Mouse (Mus musculus): ENCODE measurements at regions not wholly inside any gene's neighbourhood (a gene's known extent, or its start where the extent isn't known, plus 50 kb on each side); places are given as distances from the start of the nearest gene placed in this dataset.
A peak's percentile ranks its signal among the peaks of the same experiment; 100 is the strongest.

- DNase-seq (ENCODE audit: low read depth, low spot score) = no peak
These were observed 473.0 kb downstream of the Hs3st4 start for GRCm38 (mm10) chr7:124455659-124456058.

- no peak for DNase-seq (ENCODE audit: low read depth, low spot score)
These were observed 504.7 kb downstream of the Hs3st4 start for GRCm38 (mm10) chr7:124487326-124487725.

- DNase-seq (ENCODE audit: low read depth, low spot score) = no peak
These were observed 508.6 kb downstream of the Hs3st4 start for GRCm38 (mm10) chr7:124491109-124491793.

- DNase-seq (ENCODE audit: low read depth, low spot score) = no peak
These were observed 509.3 kb downstream of the Hs3st4 start for GRCm38 (mm10) chr7:124491851-124492390.

GRCm38 (mm10) chr7:124500636-124501035 is 518.0 kb downstream of the Hs3st4 start:
- no peak for DNase-seq (ENCODE audit: low read depth, low spot score)

- DNase-seq (ENCODE audit: low read depth, low spot score) = no peak
These were observed 520.1 kb downstream of the Hs3st4 start for GRCm38 (mm10) chr7:124502760-124503159.

- DNase-seq (ENCODE audit: low read depth, low spot score) = no peak
These were observed 566.4 kb downstream of the Hs3st4 start for GRCm38 (mm10) chr7:124549038-124549437.

GRCm38 (mm10) chr7:124557213-124557612 is 574.5 kb downstream of the Hs3st4 start:
- DNase-seq (ENCODE audit: low read depth, low spot score) = no peak

- DNase-seq (ENCODE audit: low read depth, low spot score) = no peak
These were observed 588.1 kb downstream of the Hs3st4 start for GRCm38 (mm10) chr7:124570804-124571203.

- no peak for DNase-seq (ENCODE audit: low read depth, low spot score)
These were observed 591.0 kb downstream of the Hs3st4 start for GRCm38 (mm10) chr7:124573666-124574065.

GRCm38 (mm10) chr7:124581342-124581741 is 598.7 kb downstream of the Hs3st4 start:
- DNase-seq (ENCODE audit: low read depth, low spot score) = no peak

GRCm38 (mm10) chr7:124585296-124585695 is 602.6 kb downstream of the Hs3st4 start:
- no peak for DNase-seq (ENCODE audit: low read depth, low spot score)

GRCm38 (mm10) chr7:124591369-124591768 is 608.7 kb downstream of the Hs3st4 start:
- DNase-seq (ENCODE audit: low read depth, low spot score) = no peak

- no peak for DNase-seq (ENCODE audit: low read depth, low spot score)
These were observed 610.8 kb downstream of the Hs3st4 start for GRCm38 (mm10) chr7:124593462-124593861.

- DNase-seq (ENCODE audit: low read depth, low spot score) = no peak
These were observed 618.1 kb downstream of the Hs3st4 start for GRCm38 (mm10) chr7:124600767-124601166.

GRCm38 (mm10) chr7:124604581-124604980 is 621.9 kb downstream of the Hs3st4 start:
- no peak for DNase-seq (ENCODE audit: low read depth, low spot score)

- DNase-seq (ENCODE audit: low read depth, low spot score) = peak; percentile 9
These were observed 623.3 kb downstream of the Hs3st4 start for GRCm38 (mm10) chr7:124605978-124606377.

- DNase-seq (ENCODE audit: low read depth, low spot score) = no peak
These were observed 624.4 kb downstream of the Hs3st4 start for GRCm38 (mm10) chr7:124607061-124607460.

GRCm38 (mm10) chr7:124610437-124610836 is 627.8 kb downstream of the Hs3st4 start:
- no peak for DNase-seq (ENCODE audit: low read depth, low spot score)

- DNase-seq (ENCODE audit: low read depth, low spot score) = no peak
These were observed 664.5 kb downstream of the Hs3st4 start for GRCm38 (mm10) chr7:124647131-124647530.

GRCm38 (mm10) chr7:124667180-124667968 is 684.7 kb downstream of the Hs3st4 start:
- DNase-seq (ENCODE audit: low read depth, low spot score) = no peak

- no peak for DNase-seq (ENCODE audit: low read depth, low spot score)
These were observed 685.4 kb downstream of the Hs3st4 start for GRCm38 (mm10) chr7:124668058-124668457.

- DNase-seq (ENCODE audit: low read depth, low spot score) = no peak
These were observed 687.8 kb downstream of the Hs3st4 start for GRCm38 (mm10) chr7:124670477-124670876.

Data from WW6 (cell line).